Mouse (Mus musculus) layer of hippocampus, postnatal 25 days (tissue): Measurements from ENCODE around the gene Psmg3. TPM values are rescaled to one million over a fixed set of nuclear protein-coding genes. Genes with fewer than 3 reads are reported as not detected.
A peak's percentile ranks its signal among the peaks of the same experiment; 100 is the strongest.

Source experiments
- DNase-seq, 2 experiments: peaks; one replicate each; pipeline ENCODE4 v3.0.0; 2022; ENCODE audit warnings: mixed read lengths in 2 of 2, low spot score in 1 of 2; ENCODE audit errors: extremely low spot score in 1 of 2
- total RNA-seq, 2 experiments: library from RNA; stranded (reverse); gene quantifications; 2 replicates each; pipeline ENCODE4 v1.2.3; 2021

Psmg3 gene
- 10 to 100 TPM; 20.5 TPM for total RNA-seq

DNA sequence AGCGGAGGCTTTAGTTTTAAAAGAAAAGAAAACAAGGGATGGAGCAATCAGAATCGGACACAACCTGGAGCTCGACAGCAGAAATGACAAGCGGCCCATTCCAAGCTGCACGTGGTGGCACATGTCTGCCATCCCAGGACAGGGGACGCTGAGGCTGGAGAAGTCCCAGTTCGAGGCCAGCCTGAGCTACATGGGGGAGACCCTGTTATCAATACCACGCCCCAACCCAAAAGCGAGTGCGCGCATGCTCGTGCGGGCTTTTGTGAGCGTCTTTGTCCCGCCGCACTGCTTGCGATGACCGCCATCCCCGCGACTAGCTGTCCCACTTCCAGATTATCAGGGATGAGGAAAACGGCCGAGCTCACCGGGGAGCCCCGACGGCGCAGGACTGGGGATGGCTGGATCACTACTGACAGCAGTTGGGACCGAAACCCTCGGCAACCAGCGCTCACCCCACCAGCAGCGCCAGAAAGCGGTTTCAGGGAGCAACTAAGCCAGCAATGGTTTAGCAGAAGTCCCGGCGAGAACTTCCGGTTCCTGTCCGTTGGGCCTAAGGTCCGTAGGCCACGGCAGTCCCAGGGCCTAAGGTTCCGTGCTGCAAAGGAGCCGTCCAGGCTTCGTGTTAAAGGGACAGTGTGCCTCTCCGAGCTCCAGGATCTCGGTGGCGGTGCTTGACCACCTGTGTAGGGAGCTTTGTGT is at the start of gene Psmg3, which contains the start of gene Gm26938:
Gene Psmg3, minus strand, starts transcription at position 529 of the 699 bp plus-strand sequence.
Gene Gm26938, minus strand, starts transcription at position 51 of the 699 bp plus-strand sequence.
- peak; percentile 92 to 93 for DNase-seq

DNA sequence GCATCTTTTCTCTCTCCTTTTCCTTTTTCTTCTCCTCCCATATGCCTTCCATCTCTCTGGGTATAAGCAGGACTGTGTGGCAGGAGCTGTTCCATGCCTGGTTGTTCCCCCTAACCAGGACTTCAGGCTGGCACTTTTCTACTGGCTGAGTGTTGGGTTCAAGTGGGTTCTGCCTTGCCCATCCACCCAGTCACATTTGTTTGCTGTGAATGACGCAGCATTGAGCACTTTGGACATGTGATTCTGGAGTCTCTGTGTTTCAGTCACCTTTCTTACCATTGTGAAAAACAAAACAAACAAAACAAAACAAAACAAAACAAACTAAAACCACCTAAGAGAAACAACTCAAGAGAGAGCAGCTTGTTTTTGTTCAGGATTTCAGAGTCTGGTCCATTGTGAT is 44.8 kb upstream of the Psmg3 start:
- no peak for DNase-seq

DNA sequence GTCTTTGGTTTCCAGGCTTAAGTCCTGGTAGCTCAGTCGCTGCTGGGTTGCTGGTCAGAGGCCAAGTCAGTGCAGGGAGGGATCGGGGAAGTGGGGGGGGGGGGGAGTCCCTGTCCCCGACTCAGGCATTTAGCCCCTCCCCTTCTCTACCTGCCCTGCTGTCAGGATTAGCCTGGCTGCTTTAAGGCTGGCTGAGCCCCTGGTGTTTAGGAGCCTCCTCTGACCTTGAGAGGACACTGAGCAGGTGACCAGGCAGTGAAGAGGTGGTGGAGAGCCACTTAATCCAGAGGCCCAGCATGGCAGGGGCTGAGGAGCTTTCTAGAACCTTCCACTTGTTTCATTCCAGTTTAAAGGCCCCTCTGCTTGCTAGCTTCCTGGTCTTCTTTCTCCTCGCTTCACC is 44.2 kb upstream of the Psmg3 start:
- no peak for DNase-seq

DNA sequence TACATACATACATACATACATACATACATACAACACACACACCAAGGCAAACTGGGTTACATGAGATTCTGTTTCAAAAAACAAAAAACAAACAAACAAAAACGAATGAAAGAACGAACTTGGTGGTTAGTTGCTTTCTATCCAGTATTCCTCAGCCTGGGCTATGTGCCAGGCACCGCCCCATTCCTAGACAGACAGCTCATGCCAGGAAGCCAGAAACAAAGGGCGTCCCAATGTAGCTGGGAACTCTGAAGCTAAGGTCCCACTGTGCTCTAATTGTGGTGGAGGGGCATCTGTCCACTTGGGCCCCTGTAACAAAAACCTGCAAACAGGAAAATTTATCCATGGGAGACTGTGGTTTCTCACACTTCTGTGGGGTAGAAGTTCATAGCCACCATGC is 36.1 kb upstream of the Psmg3 start:
- peak in 1 of 2 experiments; percentile 39 for DNase-seq

DNA sequence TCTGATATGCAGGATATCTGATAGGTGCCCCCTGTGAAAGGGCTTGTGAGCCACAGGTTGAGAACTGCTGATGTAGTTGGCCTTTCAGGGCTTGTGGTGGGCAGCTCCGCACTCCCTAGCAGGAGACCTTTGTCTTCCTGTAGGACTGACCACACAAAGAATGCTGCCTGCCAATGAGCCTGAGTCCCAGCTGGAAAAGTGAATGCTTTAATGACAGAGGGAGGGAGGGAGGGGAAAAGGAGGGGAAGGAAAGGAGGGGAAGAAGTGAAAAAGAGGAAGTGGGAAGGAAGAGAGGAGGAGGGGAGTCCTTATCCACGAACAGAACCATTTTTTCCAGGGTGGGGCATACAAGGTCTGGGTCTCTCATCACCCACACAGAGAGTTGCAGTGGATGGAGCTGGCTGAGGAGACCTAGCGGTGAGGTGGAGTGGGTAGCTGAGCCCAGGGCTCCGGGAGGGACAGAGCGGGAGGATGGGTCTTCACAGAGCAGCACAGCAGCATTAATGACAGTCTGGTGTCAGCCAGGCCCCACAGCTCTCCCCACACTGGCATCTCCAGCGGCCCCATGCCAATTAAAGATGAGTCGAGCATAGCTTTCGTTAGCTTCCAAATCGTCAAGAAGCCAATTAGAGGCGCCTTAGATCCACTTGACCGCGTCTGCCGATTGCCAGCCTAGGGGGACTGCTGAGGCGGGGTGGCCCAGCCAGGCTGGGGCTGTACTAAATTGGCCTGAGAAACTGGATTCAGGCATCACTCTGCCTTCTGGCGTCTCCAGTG is 33.8 kb upstream of the Psmg3 start:
- no peak for DNase-seq

DNA sequence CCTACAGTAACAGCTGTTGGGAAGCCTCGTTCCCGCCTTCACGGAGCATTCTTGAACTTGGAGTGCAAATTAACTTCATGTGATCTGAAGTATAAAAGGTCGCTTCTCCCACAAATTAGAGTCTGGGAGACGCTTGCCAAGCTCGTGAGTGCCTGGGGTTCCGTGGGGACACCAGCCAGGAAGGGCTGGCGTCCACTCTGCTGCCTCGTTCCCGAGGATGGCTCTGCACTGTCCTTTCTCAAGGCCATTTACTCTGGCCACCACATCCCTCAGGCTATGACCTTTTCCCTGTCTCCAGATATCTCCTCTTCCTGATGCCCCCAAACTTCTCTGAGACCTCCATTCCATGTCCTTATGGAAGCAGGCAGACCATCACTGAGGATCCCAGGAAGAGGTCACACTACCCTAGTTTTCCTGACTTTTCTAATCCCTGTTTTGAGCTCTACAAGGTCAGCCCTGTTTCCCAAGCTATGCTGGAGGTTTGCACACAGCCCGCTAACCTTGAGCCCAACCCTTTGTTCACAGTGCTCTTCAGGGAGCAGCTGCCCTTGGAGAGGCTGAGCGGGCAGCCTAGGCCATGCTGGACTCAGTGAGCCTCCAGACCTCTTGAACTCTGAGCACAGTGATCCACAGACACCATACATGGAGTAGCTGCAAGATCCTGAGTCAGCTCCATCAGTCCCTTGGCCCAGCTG is 23.1 kb upstream of the Psmg3 start:
- no peak for DNase-seq

DNA sequence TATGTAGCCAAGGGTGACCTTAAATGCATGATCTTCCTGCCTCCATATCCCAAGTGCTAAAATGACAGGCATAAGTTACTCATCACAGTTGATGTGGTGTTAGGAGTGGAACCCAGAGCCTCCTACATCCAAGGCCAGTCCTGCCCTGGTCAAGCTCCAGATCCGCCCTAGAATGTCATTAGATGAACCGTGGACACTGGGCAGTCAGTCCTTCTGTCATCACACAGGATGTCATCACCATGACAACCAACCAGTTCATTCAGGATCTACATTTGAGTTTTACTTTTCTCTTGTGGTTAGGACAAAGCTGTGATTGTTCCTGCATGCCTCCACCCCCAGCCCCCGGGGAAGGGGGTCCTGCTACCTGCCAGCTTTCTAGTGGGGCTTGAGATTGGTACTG is 12.5 kb upstream of the Psmg3 start:
- no peak for DNase-seq

DNA sequence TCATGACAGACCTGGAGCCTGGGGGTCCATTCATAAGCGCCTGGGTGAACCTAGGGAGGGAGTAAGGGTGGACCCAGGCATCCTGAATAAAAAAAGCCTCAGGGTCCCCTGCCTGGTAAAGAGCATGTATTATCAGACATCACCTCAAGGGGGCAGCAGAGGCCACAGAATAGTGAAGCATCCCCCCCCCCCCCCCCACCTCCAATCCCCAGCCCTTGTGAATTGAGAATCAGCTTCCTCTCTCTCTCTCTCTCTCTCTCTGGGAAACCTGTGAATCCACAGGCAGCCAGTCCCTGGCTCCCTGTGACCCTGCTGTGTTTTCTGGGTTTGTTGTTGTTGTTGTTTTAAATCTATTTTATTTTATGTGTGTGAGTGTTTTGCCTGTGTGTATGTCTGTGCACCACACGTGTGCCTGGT is 11.8 kb upstream of the Psmg3 start:
- peak; percentile 52 to 86 for DNase-seq

DNA sequence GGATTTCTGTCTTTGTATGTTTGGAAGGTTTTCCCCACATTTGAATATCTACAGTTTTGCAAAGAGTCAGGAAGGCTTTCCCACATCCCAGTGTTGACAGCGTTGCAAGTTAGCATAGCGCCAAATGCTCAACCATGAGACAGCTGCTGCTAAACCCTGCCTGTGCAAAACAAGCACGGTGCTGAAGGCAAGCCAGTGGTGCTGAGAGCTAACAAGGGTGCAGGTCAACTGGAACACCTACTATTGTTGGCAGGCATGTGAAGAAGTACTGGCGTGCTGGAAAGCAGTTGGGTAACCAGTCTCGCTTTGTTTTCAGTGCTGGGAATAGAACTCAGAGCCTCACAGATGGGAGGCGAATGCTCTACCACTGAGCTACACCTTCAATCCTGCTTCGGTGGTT is 9.0 kb upstream of the Psmg3 start:
- no peak for DNase-seq

DNA sequence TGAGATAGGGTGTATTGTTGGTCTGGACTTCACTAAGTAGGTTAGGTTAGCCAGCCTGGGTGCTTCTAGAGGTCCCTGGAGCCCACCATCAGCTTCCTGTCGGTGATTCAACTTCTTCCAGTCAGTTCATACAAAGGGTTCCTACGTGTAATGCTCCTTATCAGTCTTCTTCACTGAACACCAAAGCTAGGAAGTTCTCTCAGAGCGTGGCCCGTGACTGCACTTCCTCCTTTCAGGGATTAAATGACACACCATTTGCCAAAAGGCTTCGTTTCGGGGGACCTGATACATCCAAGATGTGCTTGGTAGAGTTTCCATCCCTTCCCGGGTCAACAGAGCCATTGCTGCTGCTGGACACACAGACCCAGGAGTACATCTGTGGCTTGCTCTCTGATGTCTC is 5.4 kb upstream of the Psmg3 start:
- no peak for DNase-seq

DNA sequence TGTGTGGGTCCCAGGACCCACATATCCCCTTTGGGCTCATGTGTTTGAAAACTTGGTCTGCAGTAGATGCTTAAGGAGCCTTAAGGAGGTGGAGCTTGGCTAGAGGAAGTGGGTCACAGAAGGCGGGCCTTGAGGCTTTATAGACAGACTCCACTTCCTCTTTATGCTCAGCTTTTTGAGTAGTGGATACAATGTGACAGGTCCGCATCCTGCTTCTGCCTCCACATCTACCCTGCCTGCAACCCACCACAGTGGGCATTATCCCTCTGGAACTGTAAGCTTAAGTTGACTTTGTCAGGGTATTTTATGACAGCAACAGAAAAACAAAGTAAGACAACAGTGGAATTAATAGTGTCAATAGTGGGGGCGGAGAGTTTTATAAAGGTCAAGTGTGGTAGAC is 4.0 kb upstream of the Psmg3 start:
- DNase-seq = no peak

DNA sequence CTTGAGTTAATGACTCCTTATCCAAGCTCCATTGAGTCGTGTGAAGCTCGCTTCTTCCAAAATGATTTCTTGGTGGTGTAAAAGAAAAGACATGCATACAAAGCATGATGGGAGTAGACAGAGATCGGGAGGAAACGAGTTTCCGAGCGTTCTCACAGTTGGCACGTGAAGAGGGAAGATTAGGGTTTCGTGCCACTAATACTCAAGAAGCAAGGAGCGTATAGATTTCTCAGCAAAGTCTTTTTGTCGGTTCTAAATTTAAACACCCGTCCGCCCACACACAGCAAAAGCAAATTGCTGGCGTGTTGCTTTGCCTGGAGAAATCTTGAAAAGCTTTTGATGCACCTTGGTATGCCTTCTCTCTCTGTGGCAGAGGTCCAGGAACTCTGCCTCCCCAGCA is 2.7 kb upstream of the Psmg3 start:
- no peak for DNase-seq

DNA sequence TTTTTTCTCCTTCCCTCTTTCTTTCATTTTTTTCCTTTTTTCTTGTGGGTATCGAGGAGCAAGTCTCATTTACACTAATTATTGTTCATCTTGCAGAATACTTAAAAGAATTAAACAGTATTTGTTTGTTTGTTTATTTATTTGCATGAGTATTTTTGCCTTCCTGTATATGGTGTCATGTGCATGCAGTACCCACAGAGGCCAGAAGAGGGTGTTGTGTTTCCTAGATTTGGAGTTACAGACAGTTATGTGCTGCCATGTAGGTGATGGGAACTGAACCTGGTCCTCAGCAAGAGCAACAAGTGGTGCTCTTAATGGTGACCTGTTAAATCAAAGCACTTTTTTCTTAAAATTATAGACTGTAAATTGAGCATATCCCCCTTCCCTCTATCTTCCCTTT is 908 bp upstream of the Psmg3 start:
- no peak for DNase-seq

DNA sequence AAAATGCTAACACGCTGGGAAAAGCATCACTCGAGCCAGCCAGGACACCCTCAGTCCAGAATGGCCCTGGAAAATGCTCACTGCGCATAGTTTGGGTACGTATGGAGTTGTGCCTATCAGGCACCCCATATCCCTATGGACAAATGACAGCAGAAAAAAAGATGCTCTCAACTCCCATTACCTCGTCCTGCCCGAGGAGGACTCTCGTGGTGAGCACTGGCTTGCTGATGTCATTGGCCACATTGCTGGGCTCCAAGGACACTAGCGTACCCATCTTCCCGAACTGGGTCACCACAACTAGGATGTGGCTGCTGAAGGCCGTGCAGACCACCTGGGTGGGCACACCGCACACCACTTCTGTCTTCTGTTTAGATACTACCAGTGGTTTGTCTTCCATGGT is 738 bp downstream of the Psmg3 start:
- no peak for DNase-seq

DNA sequence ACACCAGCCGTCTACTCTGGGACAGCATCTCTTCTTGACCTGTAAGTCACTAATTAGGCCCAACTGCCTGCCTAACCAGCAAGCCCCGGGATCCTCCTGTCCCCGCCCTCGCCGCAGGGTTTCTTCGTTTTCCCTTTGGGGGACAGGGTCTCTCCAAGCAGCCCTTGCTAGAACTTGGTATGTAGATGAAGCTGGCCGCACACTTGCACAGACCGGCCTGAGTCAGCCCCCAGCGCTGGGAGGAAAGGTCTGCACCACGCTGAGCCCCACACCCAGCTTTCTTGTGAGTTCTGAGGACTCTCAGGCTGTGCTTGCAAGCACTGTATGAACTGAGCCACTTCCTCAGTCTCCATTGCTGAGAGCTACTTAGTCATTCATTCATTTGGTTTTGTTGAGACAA is 2.2 kb downstream of the Psmg3 start:
- no peak for DNase-seq

DNA sequence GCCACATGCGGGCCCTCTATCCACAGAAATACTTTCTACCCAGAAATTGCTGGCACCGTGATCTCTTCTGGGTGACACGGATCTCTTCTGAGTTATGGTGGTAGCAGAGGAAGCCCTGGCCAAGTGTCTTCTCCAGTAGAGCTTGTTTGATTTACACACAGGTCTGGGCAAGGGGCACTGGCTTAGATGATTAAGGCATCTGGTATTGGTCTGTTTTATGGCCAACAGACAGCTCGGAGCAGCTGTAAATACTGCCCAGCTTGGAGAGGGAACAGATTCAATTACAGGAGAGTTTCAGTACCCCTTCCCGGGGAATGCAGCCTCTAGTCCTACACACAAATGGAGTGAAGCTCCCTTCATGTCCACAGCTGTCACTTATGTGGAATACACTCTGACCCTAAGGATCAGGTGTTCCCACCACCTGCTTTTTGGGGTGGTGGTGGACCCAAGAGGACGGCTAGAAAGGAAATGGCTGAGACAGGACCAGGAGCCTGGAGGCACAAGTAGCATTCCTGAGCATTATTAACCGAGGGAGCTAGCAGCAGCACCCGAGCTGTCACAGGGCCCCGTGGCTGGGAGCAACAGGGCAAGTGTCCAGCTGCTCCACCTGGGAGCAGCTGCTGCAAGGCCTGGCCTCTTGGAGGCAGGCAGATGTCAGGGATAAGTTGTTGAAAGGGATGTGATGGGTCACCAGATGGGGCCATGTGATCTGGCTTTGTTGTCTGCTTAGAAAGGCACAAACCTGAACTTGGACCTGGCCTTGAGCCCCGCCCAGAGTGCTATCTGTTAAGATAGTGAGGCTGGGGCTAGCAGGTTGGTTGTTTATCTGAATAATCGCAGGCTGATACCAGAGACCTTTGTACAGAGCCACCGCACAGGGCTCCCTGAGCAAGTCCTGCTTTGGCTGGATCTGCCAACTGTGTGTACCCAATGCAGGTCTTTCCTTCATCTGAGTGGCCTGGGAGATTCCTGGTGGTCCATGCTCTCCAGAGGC is 4.9 kb downstream of the Psmg3 start:
- DNase-seq = no peak

DNA sequence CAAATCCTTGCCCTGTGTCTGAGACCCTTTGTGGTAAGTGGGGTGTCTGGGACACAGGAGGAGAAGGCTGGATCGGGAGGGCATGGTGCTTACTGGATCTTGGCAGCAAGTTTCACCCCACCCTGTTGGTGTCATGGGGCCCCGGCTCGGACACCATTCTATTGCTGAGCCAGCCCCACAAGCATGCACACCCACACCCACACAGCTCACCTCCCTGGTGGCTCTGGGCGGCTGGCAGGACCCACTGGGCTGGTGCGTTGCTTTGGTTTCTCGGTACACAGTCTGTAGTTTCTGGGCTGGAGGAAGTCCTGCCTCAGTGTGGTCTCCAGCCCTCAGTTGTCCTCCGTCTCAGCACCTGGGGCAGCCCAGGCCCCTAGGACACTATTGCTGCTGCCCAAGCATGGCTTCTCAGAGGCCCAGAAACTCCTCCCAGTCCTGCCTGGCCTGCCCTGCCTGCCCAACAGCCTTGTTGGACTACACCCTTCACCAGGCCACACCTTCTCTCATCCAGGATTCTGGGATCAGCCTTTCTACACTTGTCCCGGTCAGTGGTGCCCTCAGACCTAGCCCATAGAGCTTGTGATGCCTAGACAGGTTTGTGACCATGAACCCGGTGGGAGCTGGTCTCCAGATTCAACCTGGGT is 7.0 kb downstream of the Psmg3 start, which contains the start of gene Tmem184a:
Gene Tmem184a, minus strand, starts transcription at position 380 of the 644 bp plus-strand sequence.
- DNase-seq = no peak

DNA sequence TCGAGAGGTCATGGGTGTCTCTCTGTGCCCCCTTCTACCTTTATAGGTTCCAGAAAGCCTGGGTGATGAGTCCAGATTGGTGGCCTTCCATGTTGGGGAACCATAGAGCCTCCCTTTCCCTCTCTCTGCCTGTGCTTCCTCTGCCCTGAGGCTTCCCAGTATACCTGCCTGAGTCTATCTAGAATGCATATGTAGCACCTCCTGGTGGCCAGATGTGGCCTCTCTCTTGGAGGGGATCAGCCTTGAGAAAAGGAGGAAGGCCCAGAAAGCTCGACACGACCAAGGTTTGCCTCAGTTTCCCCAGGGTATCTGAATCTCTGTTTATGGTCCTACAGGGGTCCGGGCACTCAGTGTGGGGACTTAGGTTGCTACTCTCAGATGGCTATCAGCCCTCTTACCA is 7.9 kb downstream of the Psmg3 start:
- no peak for DNase-seq

DNA sequence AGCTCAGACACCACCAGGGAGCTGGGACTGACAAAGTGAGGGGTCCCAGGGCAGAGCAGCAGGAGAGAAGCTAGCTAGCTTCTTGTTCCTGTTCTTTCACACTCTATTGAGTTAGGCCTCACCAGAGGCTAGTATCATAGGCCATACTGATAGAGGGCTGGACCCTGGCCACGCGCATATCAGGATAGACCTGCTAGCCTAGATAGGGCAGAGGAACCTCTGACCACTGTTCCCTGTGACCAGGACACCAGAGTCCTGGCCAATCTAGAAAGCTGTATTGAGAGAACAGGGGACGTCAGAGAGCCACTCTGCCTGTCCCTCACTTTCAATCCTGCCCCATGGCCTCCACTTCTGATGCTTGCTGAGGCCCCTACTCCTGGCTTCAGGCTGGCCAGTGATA is 8.6 kb downstream of the Psmg3 start:
- DNase-seq = no peak

DNA sequence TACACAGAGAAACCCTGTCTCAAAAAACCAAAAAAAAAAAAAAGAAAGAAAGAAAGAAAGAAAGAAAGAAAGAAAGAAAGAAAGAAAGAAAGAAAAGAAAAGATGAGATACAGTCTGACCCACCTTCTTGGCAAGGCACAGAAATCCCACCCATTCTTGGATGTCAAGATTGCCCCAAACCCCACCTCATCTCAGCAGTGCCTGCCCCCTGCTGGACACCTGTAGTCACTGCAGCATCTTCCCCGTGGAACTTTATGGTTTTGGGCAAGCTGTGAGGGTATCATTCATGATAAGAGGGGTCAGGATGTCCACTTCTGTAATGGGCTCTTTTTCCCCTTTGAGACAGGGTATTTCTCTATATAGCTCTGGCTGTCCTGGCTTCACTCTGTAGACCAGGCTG is 9.4 kb downstream of the Psmg3 start:
- DNase-seq = no peak
